10 mouse cellular contexts compared by ENCODE assay signal in the genomic region with DNA sequence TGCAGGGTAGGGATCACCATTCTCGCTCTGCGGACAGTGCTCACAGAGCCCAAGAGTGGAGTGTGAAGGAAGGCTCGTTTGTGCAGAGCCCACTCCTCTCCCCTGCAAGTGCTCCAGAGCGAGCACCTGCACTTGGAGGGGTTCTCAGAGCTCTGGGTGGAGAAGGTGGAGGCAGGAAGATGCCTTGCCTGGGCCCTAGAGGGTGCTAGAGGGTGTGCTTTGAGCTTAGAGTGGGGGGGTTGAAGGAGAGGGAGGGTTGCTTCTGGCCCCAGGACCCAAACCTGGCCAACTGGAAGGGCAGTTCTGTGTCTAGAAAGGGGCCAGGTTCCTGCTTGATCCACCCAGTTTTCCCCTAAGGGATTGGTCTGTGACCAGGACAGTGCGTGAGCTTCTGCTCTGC. TPM values are rescaled to one million over a fixed set of nuclear protein-coding genes. Genes with fewer than 3 reads are reported as not detected.
A peak's percentile ranks its signal among the peaks of the same experiment; 100 is the strongest.
DNase-seq lines count a peak whose midpoint lies in the region; ATAC-seq lines count a peak whose summit lies in the region.
"Had no signal": no experiment of that assay in that cellular context is flagged by ENCODE, and none has a peak within 500 bp of the region (broad histone marks: within the 10 kb centered on the region; RNA-seq: fewer than 3 reads in every experiment).

No protein-coding gene starts in this region.

- no peak overlapping the region for H3K4me2 ChIP-seq in hindbrain, embryonic 14.5 days (replicated peaks)
- no peak overlapping the region for H3K4me2 ChIP-seq in hindbrain, embryonic 11.5 days (replicated peaks; ENCODE audit: low read depth, low read length)
- H3K4me2 ChIP-seq: limb, embryonic 13.5 days; midbrain, embryonic 12.5 days had no signal

- H3K36me3 ChIP-seq in hindbrain, embryonic 14.5 days (replicated peaks; ENCODE audit: control insufficient read depth, insufficient read depth): no peaks in the 10 kb centered on the region
- no peaks in the 10 kb centered on the region for H3K36me3 ChIP-seq in hindbrain, embryonic 11.5 days (ENCODE audit: control insufficient read depth, insufficient read depth, low read length)
- H3K36me3 ChIP-seq: limb, embryonic 13.5 days; midbrain, embryonic 12.5 days had no signal

- no peaks in the 10 kb centered on the region for H3K27me3 ChIP-seq in hindbrain, embryonic 14.5 days (ENCODE audit: control insufficient read depth, insufficient read depth, low read length)
- H3K27me3 ChIP-seq in hindbrain, embryonic 11.5 days (ENCODE audit: control insufficient read depth, insufficient read depth, low read length): no peaks in the 10 kb centered on the region
- H3K27me3 ChIP-seq: midbrain, embryonic 12.5 days had no signal

- no peaks in the 10 kb centered on the region for H3K4me1 ChIP-seq in hindbrain, embryonic 14.5 days (replicated peaks; ENCODE audit: control insufficient read depth, insufficient read depth, low read length)
- H3K4me1 ChIP-seq in hindbrain, embryonic 11.5 days (replicated peaks; ENCODE audit: control insufficient read depth, insufficient read depth, low read length): no peaks in the 10 kb centered on the region
- H3K4me1 ChIP-seq: midbrain, embryonic 12.5 days had no signal

- ATAC-seq in hindbrain, embryonic 14.5 days (ENCODE audit: low FRiP score): 0 out of 2 replicates have a peak, but pooled peaks have one; percentile 6
- no peak for ATAC-seq in hindbrain, embryonic 11.5 days (ENCODE audit: low FRiP score)
- 0 out of 2 replicates have a peak, but pooled peaks have one; percentile 30 for ATAC-seq in erythroblast, adult 5-6 weeks (replicated peaks; ENCODE audit: low FRiP score, poor library complexity, severe bottlenecking)

- no peak overlapping the region for H3K27ac ChIP-seq in hindbrain, embryonic 14.5 days
- H3K27ac ChIP-seq in hindbrain, embryonic 11.5 days (ENCODE audit: low read depth, low read length): no peak overlapping the region
- H3K27ac ChIP-seq: limb, embryonic 13.5 days; midbrain, embryonic 12.5 days had no signal

- WGBS in hindbrain, embryonic 14.5 days: 70% methylated on average over 5 of the region's 5 CpGs
- 74% methylated on average over 5 of the region's 5 CpGs for WGBS in hindbrain, embryonic 11.5 days

- H3K9ac ChIP-seq in hindbrain, embryonic 14.5 days: no peak overlapping the region
- no peak overlapping the region for H3K9ac ChIP-seq in hindbrain, embryonic 11.5 days (ENCODE audit: low read depth, low read length)
- H3K9ac ChIP-seq: limb, embryonic 13.5 days; midbrain, embryonic 12.5 days had no signal

- no peak overlapping the region for H3K4me3 ChIP-seq in hindbrain, embryonic 14.5 days (replicated peaks; ENCODE audit: low read length)
- no peak overlapping the region for H3K4me3 ChIP-seq in hindbrain, embryonic 11.5 days (ENCODE audit: low read depth, low read length)
- H3K4me3 ChIP-seq: limb, embryonic 13.5 days; midbrain, embryonic 12.5 days had no signal

- DNase-seq in hindbrain, embryonic 14.5 days (ENCODE audit: low spot score): no peak
- no peak for DNase-seq in hindbrain, embryonic 11.5 days (ENCODE audit: low spot score)
- DNase-seq in lung, postnatal 10 days: peak; percentile 19
- DNase-seq in lung, postnatal 4 days: no peak
- DNase-seq in adrenal gland, postnatal 14 days: peak; percentile 47
- no peak for DNase-seq in right cerebral cortex, postnatal 10 days (ENCODE audit: low spot score in 2 of 2)

- no peaks in the 10 kb centered on the region for H3K9me3 ChIP-seq in hindbrain, embryonic 14.5 days (ENCODE audit: control insufficient read depth, low read length)
- H3K9me3 ChIP-seq in hindbrain, embryonic 11.5 days (ENCODE audit: control insufficient read depth, low read length): no peaks in the 10 kb centered on the region
- H3K9me3 ChIP-seq: midbrain, embryonic 12.5 days had no signal

RNA-seq across cellular contexts. Expression of a gene that starts 51.5 kb away (rescaled TPM):
- polyA plus RNA-seq in hindbrain, embryonic 14.5 days (2014; fragmentation: Nextera tagmentation; extraction: Ambion mirVana): 2.7 and 5.6 TPM in 2 replicates
- polyA plus RNA-seq in hindbrain, embryonic 11.5 days (2014; fragmentation: Nextera tagmentation; extraction: Ambion mirVana): 4.0 and 6.3 TPM in 2 replicates
- 0.30 and 1.2 TPM in 2 replicates for total RNA-seq in adrenal gland, postnatal 14 days (2021)
- not detected in 2 replicates for total RNA-seq in erythroblast, adult 5-6 weeks (2015; ENCODE audit: low replicate concordance)
- not detected in 2 replicates for total RNA-seq in erythroblast, adult 5-6 weeks (2017; ENCODE audit: low replicate concordance)
- total RNA-seq: neutrophil, adult 5-6 weeks had no signal

Comparison
In these comparisons a context has a peak if more than half of its experiments do, and no peak if none do; other contexts are left out.
1. DNase-seq: peak in lung, postnatal 10 days (single experiment) and adrenal gland, postnatal 14 days (single experiment); none in hindbrain, embryonic 14.5 days (single experiment), hindbrain, embryonic 11.5 days (single experiment), lung, postnatal 4 days (0 of 2) and right cerebral cortex, postnatal 10 days (0 of 2).